Mouse (Mus musculus) cerebellum, adult 11-12 months (tissue): ENCODE data around the gene 1700067K01Rik.
"Not testable (repeated sequence)": the region's sequence is repeated elsewhere in the genome, so short reads cannot be mapped to it uniquely, and the experiment has no call there.

ENCODE experiments used
- DNase-seq: peaks from one replicate; pipeline ENCODE4 v3.0.0; 2022

1700067K01Rik gene

GRCm38 (mm10) chr8:83983222-83983621 lies 18.1 kb upstream of the 1700067K01Rik start:
- DNase-seq: not testable (repeated sequence)

- DNase-seq: no peak
These were observed 12.1 kb upstream of the 1700067K01Rik start for GRCm38 (mm10) chr8:83989243-83989642.

GRCm38 (mm10) chr8:83990170-83990569 lies 11.1 kb upstream of the 1700067K01Rik start:
- no peak for DNase-seq

GRCm38 (mm10) chr8:83992488-83992887 lies 8.8 kb upstream of the 1700067K01Rik start:
- DNase-seq: no peak

- no peak for DNase-seq
These were observed 7.3 kb upstream of the 1700067K01Rik start for GRCm38 (mm10) chr8:83994030-83994429.

GRCm38 (mm10) chr8:83995973-83996372 lies 5.3 kb upstream of the 1700067K01Rik start:
- peak; percentile 74 for DNase-seq

- DNase-seq: peak; percentile 82
These were observed 4.5 kb upstream of the 1700067K01Rik start for GRCm38 (mm10) chr8:83996567-83997505.

GRCm38 (mm10) chr8:83997511-83998141 lies 3.7 kb upstream of the 1700067K01Rik start, which contains the start of gene Samd1:
Gene Samd1 (plus strand): TSS chr8:83997672.
- peak; percentile 70 for DNase-seq

- peak; percentile 62 for DNase-seq
These were observed 2.9 kb upstream of the 1700067K01Rik start for GRCm38 (mm10) chr8:83998231-83999056.

- peak; percentile 46 for DNase-seq
These were observed 2.1 kb upstream of the 1700067K01Rik start for GRCm38 (mm10) chr8:83999057-83999705.

GRCm38 (mm10) chr8:83999825-84000224 lies 1.5 kb upstream of the 1700067K01Rik start:
- no peak for DNase-seq

- peak; percentile 60 for DNase-seq
These were observed 1.8 kb downstream of the 1700067K01Rik start for GRCm38 (mm10) chr8:84002957-84003611.

GRCm38 (mm10) chr8:84003612-84004246 lies 2.4 kb downstream of the 1700067K01Rik start:
- DNase-seq: peak; percentile 29

- peak; percentile 94 for DNase-seq
These were observed 3.4 kb downstream of the 1700067K01Rik start for GRCm38 (mm10) chr8:84004533-84005201.

GRCm38 (mm10) chr8:84005502-84005901 lies 4.2 kb downstream of the 1700067K01Rik start:
- DNase-seq: peak; percentile 46

GRCm38 (mm10) chr8:84008362-84008761 lies 7.1 kb downstream of the 1700067K01Rik start:
- DNase-seq: no peak

GRCm38 (mm10) chr8:84009876-84010275 lies 8.6 kb downstream of the 1700067K01Rik start:
- peak; percentile 78 for DNase-seq

- DNase-seq: peak; percentile 60
These were observed 9.6 kb downstream of the 1700067K01Rik start for GRCm38 (mm10) chr8:84010625-84011611.
